In the genomic region with DNA sequence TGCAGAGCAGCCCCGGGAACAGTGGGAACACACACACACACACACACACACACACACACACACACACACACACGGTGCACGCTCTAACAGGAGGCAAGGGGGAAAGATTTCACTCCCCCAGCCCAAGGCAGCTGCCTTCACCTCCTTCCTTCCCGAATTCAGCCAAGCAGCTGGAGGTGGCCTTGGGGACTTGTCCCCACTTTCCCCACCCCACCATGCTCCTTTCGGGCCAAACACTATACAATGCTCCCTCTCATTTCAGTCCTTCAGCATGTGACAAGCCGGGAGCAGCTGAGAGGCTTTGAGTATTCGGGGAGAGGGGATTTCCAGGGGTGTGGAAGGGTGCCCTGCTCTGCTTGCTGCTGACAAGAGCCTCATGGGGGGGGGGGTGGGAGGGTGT, we compare ENCODE assay signal across 13 mouse cellular contexts. TPM values are rescaled to one million over a fixed set of nuclear protein-coding genes. Genes with fewer than 3 reads are reported as not detected.
A peak's percentile ranks its signal among the peaks of the same experiment; 100 is the strongest.
DNase-seq lines count a peak whose midpoint lies in the region; ATAC-seq and TF ChIP-seq lines count a peak whose summit lies in the region.
"Had no signal": no experiment of that assay in that cellular context is flagged by ENCODE, and none has a peak within 500 bp of the region (broad histone marks: within the 10 kb centered on the region; RNA-seq: fewer than 3 reads in every experiment).

No protein-coding gene starts in this region.

- no peak for TF ChIP-seq CTCF in lung, embryonic 14.5 days (IDR thresholded peaks at IDR 0.05; ENCODE audit: low read depth)
- TF ChIP-seq CTCF in lung, adult 2 months (IDR thresholded peaks at IDR 0.05; ENCODE audit: insufficient read depth, low read length) = no peak

- no peak overlapping the region for H3K4me3 ChIP-seq in lung, embryonic 14.5 days (ENCODE audit: low read depth, low read length)
- H3K4me3 ChIP-seq in lung, adult 2 months (replicated peaks; ENCODE audit: extremely low read depth, low read depth, low read length) = no peak overlapping the region
- H3K4me3 ChIP-seq in embryonic facial prominence, embryonic 12.5 days = no peak overlapping the region
- H3K4me3 ChIP-seq in intestine, embryonic 16.5 days (ENCODE audit: low read length) = no peak overlapping the region
- H3K4me3 ChIP-seq in stomach, embryonic 15.5 days (replicated peaks) = no peak overlapping the region
- H3K4me3 ChIP-seq: hindbrain, embryonic 15.5 days had no signal

- H3K9ac ChIP-seq in lung, embryonic 14.5 days = no peak overlapping the region
- H3K9ac ChIP-seq in embryonic facial prominence, embryonic 12.5 days = 0 out of 2 replicates have a peak overlapping the region, but pooled peaks have one; percentile 31
- H3K9ac ChIP-seq in intestine, embryonic 16.5 days (ENCODE audit: low read depth, low read length) = peak overlapping the region; percentile 43
- no peak overlapping the region for H3K9ac ChIP-seq in stomach, embryonic 15.5 days
- H3K9ac ChIP-seq: hindbrain, embryonic 15.5 days had no signal

- peak overlapping the region; percentile 54; the same call in 1 of the 2 replicates for H3K27ac ChIP-seq in lung, embryonic 14.5 days (ENCODE audit: low read depth)
- peak overlapping the region; percentile 83 for H3K27ac ChIP-seq in embryonic facial prominence, embryonic 12.5 days
- no peak overlapping the region; the same call in 1 of the 2 replicates for H3K27ac ChIP-seq in intestine, embryonic 16.5 days (ENCODE audit: low read length)
- H3K27ac ChIP-seq in stomach, embryonic 15.5 days = peak overlapping the region; percentile 68; the same call in 1 of the 2 replicates
- H3K27ac ChIP-seq: hindbrain, embryonic 15.5 days had no signal

- no peak for ATAC-seq in lung, embryonic 14.5 days (ENCODE audit: insufficient read depth)
- no peak for ATAC-seq in embryonic facial prominence, embryonic 12.5 days (ENCODE audit: insufficient number of reproducible peaks, insufficient read depth, low FRiP score, low TSS enrichment)
- no peak for ATAC-seq in intestine, embryonic 16.5 days
- ATAC-seq in stomach, embryonic 15.5 days (ENCODE audit: insufficient read depth, low FRiP score, low read depth) = no peak
- no peak for ATAC-seq in megakaryocyte-erythroid progenitor cell, adult 5-6 weeks (replicated peaks; ENCODE audit: low FRiP score, low TSS enrichment, poor library complexity, severe bottlenecking)

- no peak for DNase-seq in lung, embryonic 14.5 days
- DNase-seq in lung, adult 2 months = no peak
- DNase-seq in neural tube, embryonic 10.5 days (ENCODE audit: extremely low spot score, low spot score) = no peak
- DNase-seq: cerebellum, postnatal 25 days; left cerebral cortex, postnatal 4 days; lung, postnatal 14 days; retina, postnatal 1 day; thymus, postnatal 14 days had no signal

- H3K4me1 ChIP-seq in lung, embryonic 14.5 days (ENCODE audit: insufficient read depth) = peaks cover 5% of the 10 kb centered on the region; the same call in 1 of the 2 replicates
- H3K4me1 ChIP-seq in lung, adult 2 months (ENCODE audit: control insufficient read depth, insufficient read depth, low read length) = peaks cover 10% of the 10 kb centered on the region
- H3K4me1 ChIP-seq in embryonic facial prominence, embryonic 12.5 days = peaks cover 30% of the 10 kb centered on the region
- H3K4me1 ChIP-seq in intestine, embryonic 16.5 days (ENCODE audit: control insufficient read depth, insufficient read depth, low read length) = peaks cover 61% of the 10 kb centered on the region
- H3K4me1 ChIP-seq in stomach, embryonic 15.5 days = peaks cover 52% of the 10 kb centered on the region

- peaks cover 14% of the 10 kb centered on the region for H3K27me3 ChIP-seq in lung, embryonic 14.5 days (ENCODE audit: insufficient read depth, low read length)
- peaks cover 22% of the 10 kb centered on the region for H3K27me3 ChIP-seq in embryonic facial prominence, embryonic 12.5 days
- H3K27me3 ChIP-seq in intestine, embryonic 16.5 days (replicated peaks; ENCODE audit: control insufficient read depth, insufficient read depth, low read length) = no peaks in the 10 kb centered on the region
- H3K27me3 ChIP-seq in stomach, embryonic 15.5 days (replicated peaks) = no peaks in the 10 kb centered on the region

- H3K36me3 ChIP-seq in lung, embryonic 14.5 days (ENCODE audit: insufficient read depth) = no peaks in the 10 kb centered on the region
- no peaks in the 10 kb centered on the region for H3K36me3 ChIP-seq in embryonic facial prominence, embryonic 12.5 days
- H3K36me3 ChIP-seq in intestine, embryonic 16.5 days (ENCODE audit: control insufficient read depth, insufficient read depth, low read length) = no peaks in the 10 kb centered on the region
- H3K36me3 ChIP-seq in stomach, embryonic 15.5 days = no peaks in the 10 kb centered on the region
- H3K36me3 ChIP-seq: hindbrain, embryonic 15.5 days had no signal

- 26% methylated on average over 7 of the region's 7 CpGs for WGBS in lung, embryonic 14.5 days
- WGBS in lung, adult 2 months = 54% methylated on average over 7 of the region's 7 CpGs
- WGBS in embryonic facial prominence, embryonic 12.5 days = 18% methylated on average over 5 of the region's 7 CpGs
- 35% methylated on average over 7 of the region's 7 CpGs for WGBS in intestine, embryonic 16.5 days
- WGBS in stomach, embryonic 15.5 days = 34% methylated on average over 7 of the region's 7 CpGs

- H3K9me3 ChIP-seq in lung, embryonic 14.5 days (ENCODE audit: low read depth, low read length) = no peaks in the 10 kb centered on the region
- no peaks in the 10 kb centered on the region for H3K9me3 ChIP-seq in embryonic facial prominence, embryonic 12.5 days
- no peaks in the 10 kb centered on the region for H3K9me3 ChIP-seq in intestine, embryonic 16.5 days (ENCODE audit: control insufficient read depth, low read length)
- no peaks in the 10 kb centered on the region for H3K9me3 ChIP-seq in stomach, embryonic 15.5 days
- H3K9me3 ChIP-seq: hindbrain, embryonic 15.5 days had no signal

- no peak for TF ChIP-seq POLR2A in lung, adult 2 months (IDR thresholded peaks at IDR 0.05; ENCODE audit: borderline replicate concordance, extremely low read depth, low read depth, low read length)

- H3K4me2 ChIP-seq in lung, embryonic 14.5 days = peak overlapping the region; percentile 12; the same call in 1 of the 2 replicates
- peak overlapping the region; percentile 9; the same call in 1 of the 2 replicates for H3K4me2 ChIP-seq in embryonic facial prominence, embryonic 12.5 days (replicated peaks)
- no peak overlapping the region for H3K4me2 ChIP-seq in intestine, embryonic 16.5 days (ENCODE audit: low read depth, low read length)
- no peak overlapping the region for H3K4me2 ChIP-seq in stomach, embryonic 15.5 days
- H3K4me2 ChIP-seq: hindbrain, embryonic 15.5 days had no signal

RNA-seq across cellular contexts. Expression of a gene that starts 19.3 kb away (rescaled TPM):
- polyA plus RNA-seq in lung, embryonic 14.5 days (2014; fragmentation: Nextera tagmentation; extraction: Ambion mirVana) = 2.8 and 3.2 TPM in 2 replicates
- polyA plus RNA-seq in lung, adult 2 months (2012; rRNA removed) = 47.1 and 50.1 TPM in 2 replicates
- 5.2 and 5.6 TPM in 2 replicates for polyA plus RNA-seq in embryonic facial prominence, embryonic 12.5 days (2016; fragmentation: Nextera tagmentation; extraction: Ambion mirVana)
- 6.5 and 7.5 TPM in 2 replicates for polyA plus RNA-seq in intestine, embryonic 16.5 days (2015; fragmentation: Nextera tagmentation; extraction: Ambion mirVana)
- 11.8 and 12.6 TPM in 2 replicates for polyA plus RNA-seq in stomach, embryonic 15.5 days (2015; fragmentation: Nextera tagmentation; extraction: Ambion mirVana)
- total RNA-seq in megakaryocyte-erythroid progenitor cell, adult 5-6 weeks (2014; fragmentation: Nextera tagmentation) = 0.20 and 0.45 TPM in 2 replicates
- 0.11 TPM in 1 of 2 replicates, not detected in the other for total RNA-seq in megakaryocyte-erythroid progenitor cell, adult 5-6 weeks (2017)

RNA-seq across cellular contexts. Expression of a gene that starts 45.5 kb away (rescaled TPM):
- polyA plus RNA-seq in lung, embryonic 14.5 days (2014; fragmentation: Nextera tagmentation; extraction: Ambion mirVana) = 0.33 and 0.54 TPM in 2 replicates
- polyA plus RNA-seq in lung, adult 2 months (2012; rRNA removed) = 2.8 TPM in 2 replicates
- polyA plus RNA-seq in embryonic facial prominence, embryonic 12.5 days (2016; fragmentation: Nextera tagmentation; extraction: Ambion mirVana) = 1.1 and 1.2 TPM in 2 replicates
- polyA plus RNA-seq in intestine, embryonic 16.5 days (2015; fragmentation: Nextera tagmentation; extraction: Ambion mirVana) = 1.1 and 1.3 TPM in 2 replicates
- polyA plus RNA-seq in stomach, embryonic 15.5 days (2015; fragmentation: Nextera tagmentation; extraction: Ambion mirVana) = 2.0 and 2.1 TPM in 2 replicates
- not detected in 2 replicates for total RNA-seq in megakaryocyte-erythroid progenitor cell, adult 5-6 weeks (2014; fragmentation: Nextera tagmentation)
- total RNA-seq in megakaryocyte-erythroid progenitor cell, adult 5-6 weeks (2017) = not detected in 2 replicates

RNA-seq across cellular contexts. Expression of a gene that starts 52.3 kb away (rescaled TPM):
- 84.4 and 92.2 TPM in 2 replicates for polyA plus RNA-seq in lung, embryonic 14.5 days (2014; fragmentation: Nextera tagmentation; extraction: Ambion mirVana)
- 9.0 and 15.4 TPM in 2 replicates for polyA plus RNA-seq in lung, adult 2 months (2012; rRNA removed)
- 90.2 and 91.4 TPM in 2 replicates for polyA plus RNA-seq in embryonic facial prominence, embryonic 12.5 days (2016; fragmentation: Nextera tagmentation; extraction: Ambion mirVana)
- polyA plus RNA-seq in intestine, embryonic 16.5 days (2015; fragmentation: Nextera tagmentation; extraction: Ambion mirVana) = 104 and 107 TPM in 2 replicates
- polyA plus RNA-seq in stomach, embryonic 15.5 days (2015; fragmentation: Nextera tagmentation; extraction: Ambion mirVana) = 72.3 and 80.0 TPM in 2 replicates
- 54.8 and 56.6 TPM in 2 replicates for total RNA-seq in megakaryocyte-erythroid progenitor cell, adult 5-6 weeks (2014; fragmentation: Nextera tagmentation)
- total RNA-seq in megakaryocyte-erythroid progenitor cell, adult 5-6 weeks (2017) = 45.5 and 46.2 TPM in 2 replicates

RNA-seq across cellular contexts. Expression of a gene that starts 52.4 kb away (rescaled TPM):
- 17.3 and 18.1 TPM in 2 replicates for polyA plus RNA-seq in lung, embryonic 14.5 days (2014; fragmentation: Nextera tagmentation; extraction: Ambion mirVana)
- 8.5 and 10.5 TPM in 2 replicates for polyA plus RNA-seq in lung, adult 2 months (2012; rRNA removed)
- polyA plus RNA-seq in embryonic facial prominence, embryonic 12.5 days (2016; fragmentation: Nextera tagmentation; extraction: Ambion mirVana) = 27.9 and 28.7 TPM in 2 replicates
- 10.3 and 10.9 TPM in 2 replicates for polyA plus RNA-seq in intestine, embryonic 16.5 days (2015; fragmentation: Nextera tagmentation; extraction: Ambion mirVana)
- 13.1 and 14.1 TPM in 2 replicates for polyA plus RNA-seq in stomach, embryonic 15.5 days (2015; fragmentation: Nextera tagmentation; extraction: Ambion mirVana)
- total RNA-seq in megakaryocyte-erythroid progenitor cell, adult 5-6 weeks (2014; fragmentation: Nextera tagmentation) = 33.7 and 36.6 TPM in 2 replicates
- total RNA-seq in megakaryocyte-erythroid progenitor cell, adult 5-6 weeks (2017) = 9.9 and 26.8 TPM in 2 replicates

Comparison
In these comparisons a context has a peak if more than half of its experiments do, and no peak if none do; other contexts are left out.
1. H3K4me2 ChIP-seq: peak in lung, embryonic 14.5 days (single experiment) and embryonic facial prominence, embryonic 12.5 days (single experiment); none in intestine, embryonic 16.5 days (single experiment) and stomach, embryonic 15.5 days (single experiment).
2. H3K9ac ChIP-seq: peak in embryonic facial prominence, embryonic 12.5 days (single experiment) and intestine, embryonic 16.5 days (single experiment); none in lung, embryonic 14.5 days (single experiment) and stomach, embryonic 15.5 days (single experiment).